Mouse (Mus musculus) heart, postnatal 0 days (tissue): ENCODE results near the gene Ntn1.

Experiments
- CTCF ChIP-seq: IDR thresholded peaks from 2 replicates; pipeline ENCODE4 v1.5.1; 2016; ENCODE audit warnings: antibody characterized with exemption, control low read depth, low read depth
- EP300 ChIP-seq: IDR thresholded peaks from 2 replicates; pipeline ENCODE4 v1.6.1; 2016; ENCODE audit warnings: antibody characterized with exemption, low read depth

- TF ChIP-seq CTCF: no peak
- TF ChIP-seq EP300: no peak
Measured at GRCm38 (mm10) chr11:68448356-68448755, 47.7 kb upstream of the Ntn1 start.
